In genomic region chr7:76156869-76157268, GRCm38 (mm10) we compare ENCODE assay signal across 25 mouse cellular contexts.
"Had no signal": no experiment of that assay in that cellular context is flagged by ENCODE, and none has a peak within 500 bp of the region (broad histone marks: within the 10 kb centered on the region; RNA-seq: fewer than 3 reads in every experiment).

No protein-coding gene starts in this region.

- H3K27me3 ChIP-seq: heart, embryonic 13.5 days; heart, embryonic 15.5 days; hindbrain, embryonic 13.5 days; hindbrain, embryonic 15.5 days; kidney, embryonic 15.5 days; limb, embryonic 13.5 days; limb, embryonic 15.5 days had no signal

- ATAC-seq: hindbrain, postnatal 0 days; intestine, embryonic 16.5 days had no signal

- H3K9ac ChIP-seq: heart, embryonic 13.5 days; heart, embryonic 15.5 days; hindbrain, embryonic 13.5 days; hindbrain, embryonic 15.5 days; kidney, embryonic 15.5 days; limb, embryonic 13.5 days; limb, embryonic 15.5 days had no signal

- DNase-seq: gastrocnemius, postnatal 14 days; gastrocnemius, postnatal 36 days; heart, adult 11 months; heart, adult 2 months; heart, postnatal 14 days; heart, postnatal 36 days; kidney, adult 11 months; kidney, adult 2 months; kidney, adult 9 months; kidney, postnatal 14 days; kidney, postnatal 36 days; layer of hippocampus, adult 9-11 months; layer of hippocampus, postnatal 36 days; left cerebral cortex, postnatal 4 days had no signal

- H3K9me3 ChIP-seq: heart, embryonic 13.5 days; heart, embryonic 15.5 days; hindbrain, embryonic 13.5 days; hindbrain, embryonic 15.5 days; kidney, embryonic 15.5 days; limb, embryonic 13.5 days; limb, embryonic 15.5 days had no signal

- H3K36me3 ChIP-seq: heart, embryonic 13.5 days; heart, embryonic 15.5 days; hindbrain, embryonic 13.5 days; hindbrain, embryonic 15.5 days; kidney, embryonic 15.5 days; limb, embryonic 13.5 days; limb, embryonic 15.5 days had no signal

- H3K4me1 ChIP-seq: heart, embryonic 13.5 days; heart, embryonic 15.5 days; hindbrain, embryonic 13.5 days; hindbrain, embryonic 15.5 days; kidney, embryonic 15.5 days; limb, embryonic 13.5 days; limb, embryonic 15.5 days had no signal

- H3K4me3 ChIP-seq: heart, adult 2 months; heart, embryonic 13.5 days; heart, embryonic 15.5 days; hindbrain, embryonic 13.5 days; hindbrain, embryonic 15.5 days; kidney, embryonic 15.5 days; limb, embryonic 13.5 days; limb, embryonic 15.5 days had no signal

- H3K27ac ChIP-seq: heart, adult 2 months; heart, embryonic 13.5 days; heart, embryonic 15.5 days; hindbrain, embryonic 13.5 days; hindbrain, embryonic 15.5 days; hindbrain, postnatal 0 days; kidney, embryonic 15.5 days; kidney, postnatal 0 days; limb, embryonic 13.5 days; limb, embryonic 15.5 days had no signal

- H3K4me2 ChIP-seq: heart, embryonic 11.5 days; heart, embryonic 13.5 days; heart, embryonic 15.5 days; hindbrain, embryonic 13.5 days; hindbrain, embryonic 15.5 days; kidney, embryonic 15.5 days; limb, embryonic 13.5 days; limb, embryonic 15.5 days had no signal
